Mouse (Mus musculus): ENCODE results near the gene Ints7.

DNA sequence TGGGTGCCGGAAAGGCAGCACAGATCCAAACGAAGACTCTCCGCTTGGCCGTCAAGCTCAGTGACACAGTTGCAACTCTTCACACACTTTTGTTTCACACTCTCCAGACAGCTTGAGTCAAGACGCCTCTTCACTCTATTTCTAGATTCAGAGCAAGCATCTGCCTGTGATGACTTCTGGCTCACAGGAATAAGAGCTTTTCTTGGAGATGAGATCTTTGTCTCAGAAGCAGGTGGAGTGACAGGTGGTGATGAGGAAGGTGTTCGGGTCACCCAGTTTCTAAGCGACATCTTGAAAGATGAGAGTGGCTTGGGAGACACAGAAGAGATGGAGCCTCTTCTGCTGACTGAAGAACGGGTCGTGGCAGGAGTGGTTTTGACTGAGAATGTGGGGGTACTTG is 34.4 kb upstream of the Ints7 start:
- TF ChIP-seq CTCF (IDR thresholded peaks at IDR 0.05; ENCODE audit: extremely low read depth, insufficient read length, insufficient replicate concordance, low read depth, low read length) (no peak), POLR2A (IDR thresholded peaks at IDR 0.05; ENCODE audit: low read depth, low read length) (no peak)

Measured in small intestine, adult 2 months (tissue).